Mouse (Mus musculus) hindlimb bud, embryonic 11.5 days (tissue): ENCODE data around the gene Hspg2.

Experiments
- DNase-seq: peaks from one replicate; pipeline ENCODE4 v3.0.0-alpha.2; 2012; ENCODE audit warnings: low read depth, low spot score; ENCODE audit errors: extremely low spot score

The Hspg2 gene

GRCm38 (mm10) chr4:137480191-137480992 is 11.8 kb downstream of the Hspg2 start:
- DNase-seq: no peak

GRCm38 (mm10) chr4:137480993-137481340 is 12.4 kb downstream of the Hspg2 start:
- no peak for DNase-seq

- no peak for DNase-seq
Observed at GRCm38 (mm10) chr4:137481381-137482030, 12.9 kb downstream of the Hspg2 start.

GRCm38 (mm10) chr4:137483871-137484270 is 15.3 kb downstream of the Hspg2 start:
- no peak for DNase-seq

- DNase-seq: no peak
Observed at GRCm38 (mm10) chr4:137484586-137484985, 16.0 kb downstream of the Hspg2 start.

- no peak for DNase-seq
Observed at GRCm38 (mm10) chr4:137485258-137485960, 16.8 kb downstream of the Hspg2 start.

- no peak for DNase-seq
Observed at GRCm38 (mm10) chr4:137486081-137487014, 17.8 kb downstream of the Hspg2 start.

GRCm38 (mm10) chr4:137487286-137488000 is 18.9 kb downstream of the Hspg2 start:
- no peak for DNase-seq

GRCm38 (mm10) chr4:137488038-137488437 is 19.5 kb downstream of the Hspg2 start:
- no peak for DNase-seq

- DNase-seq: no peak
Observed at GRCm38 (mm10) chr4:137488571-137489303, 20.2 kb downstream of the Hspg2 start.

GRCm38 (mm10) chr4:137489996-137490395 is 21.4 kb downstream of the Hspg2 start:
- DNase-seq: no peak

GRCm38 (mm10) chr4:137492563-137492962 is 24.0 kb downstream of the Hspg2 start:
- DNase-seq: no peak

- DNase-seq: no peak
Observed at GRCm38 (mm10) chr4:137493187-137493586, 24.6 kb downstream of the Hspg2 start.

- DNase-seq: no peak
Observed at GRCm38 (mm10) chr4:137494751-137495500, 26.4 kb downstream of the Hspg2 start.

- DNase-seq: no peak
Observed at GRCm38 (mm10) chr4:137495501-137496100, 27.0 kb downstream of the Hspg2 start.

- no peak for DNase-seq
Observed at GRCm38 (mm10) chr4:137497367-137497766, 28.8 kb downstream of the Hspg2 start.

GRCm38 (mm10) chr4:137497892-137498722 is 29.5 kb downstream of the Hspg2 start:
- DNase-seq: no peak
